Mouse (Mus musculus) bone marrow macrophage, adult 2 months (primary cell): Measurements from ENCODE around the gene Hmgxb4.

Experiments
- CTCF ChIP-seq: IDR thresholded peaks from 2 replicates; pipeline ENCODE4 v1.5.1; 2012; ENCODE audit warnings: low read depth, mild to moderate bottlenecking, low read length, moderate library complexity
- POLR2A ChIP-seq: IDR thresholded peaks from 2 replicates; pipeline ENCODE4 v1.6.1; 2012; ENCODE audit warnings: mild to moderate bottlenecking, low read depth, low read length, borderline replicate concordance

- TF ChIP-seq CTCF (no peak), POLR2A (no peak)
Observed at GRCm38 (mm10) chr8:74972322-74972883, 20.8 kb upstream of the Hmgxb4 start.
